Mouse (Mus musculus) MEL (cell line): ENCODE measurements around the gene Foxj3. TPM values are rescaled to one million over a fixed set of nuclear protein-coding genes. Genes with fewer than 3 reads are reported as not detected.

Experiments
- DNase-seq: peaks from one replicate; pipeline ENCODE4 v3.0.0; 2011; ENCODE audit warnings: low read depth, low spot score
- H3K27ac ChIP-seq: 2 replicates; pipeline ENCODE4 v1.5.1; 2012; ENCODE audit warnings: low read depth, mild to moderate bottlenecking, control low read depth, low read length, moderate library complexity; ENCODE audit not compliant: control insufficient read depth
- H3K27me3 ChIP-seq, 2 experiments: fragments of 150-350 bp in 1 of 2; sonication (generic) in 1 of 2; 2 replicates each; pipeline ENCODE4 v1.6.1; 2012; ENCODE audit warnings: low read length in 2 of 2, mild to moderate bottlenecking in 2 of 2, improper control_type of control experiment in 1 of 2, moderate library complexity in 1 of 2; ENCODE audit not compliant: insufficient read depth in 2 of 2, control insufficient read depth in 1 of 2
- H3K36me3 ChIP-seq, 2 experiments: 2 replicates each; pipeline ENCODE4 v1.6.1; 2012 to 2014; ENCODE audit warnings: low read length in 2 of 2, improper control_type of control experiment in 1 of 2, inconsistent platforms in 1 of 2, mild to moderate bottlenecking in 1 of 2; ENCODE audit not compliant: insufficient read depth in 2 of 2, control insufficient read depth in 1 of 2
- H3K4me1 ChIP-seq, 2 experiments: fragments of 150-350 bp in 1 of 2; sonication (generic) in 1 of 2; 2 replicates each; pipeline ENCODE4 v1.6.1; 2012; ENCODE audit warnings: low read length in 2 of 2, improper control_type of control experiment in 1 of 2, mild to moderate bottlenecking in 1 of 2; ENCODE audit not compliant: insufficient read depth in 2 of 2, control insufficient read depth in 1 of 2
- H3K4me3 ChIP-seq, 2 experiments: fragments of 150-350 bp in 1 of 2; sonication (generic) in 1 of 2; 2 replicates each; pipeline ENCODE4 v1.5.1; 2012; ENCODE audit warnings: low read depth in 2 of 2, low read length in 2 of 2, mild to moderate bottlenecking in 2 of 2, moderate library complexity in 2 of 2, control low read depth in 1 of 2, improper control_type of control experiment in 1 of 2; ENCODE audit not compliant: control insufficient read depth in 1 of 2, insufficient read depth in 1 of 2
- H3K79me2 ChIP-seq: 2 replicates; pipeline ENCODE4 v1.6.1; 2012; ENCODE audit warnings: mild to moderate bottlenecking, low read length, moderate library complexity; ENCODE audit not compliant: control insufficient read depth, poor library complexity, insufficient read depth
- H3K9ac ChIP-seq: 2 replicates; pipeline ENCODE4 v1.6.1; 2012; ENCODE audit warnings: low read depth, mild to moderate bottlenecking, control low read depth, low read length, moderate library complexity; ENCODE audit not compliant: control insufficient read depth, poor library complexity, severe bottlenecking
- H3K9me3 ChIP-seq: fragments of 150-350 bp; sonication (generic); replicated peaks from 2 replicates; pipeline ENCODE4 v1.6.1; 2012; ENCODE audit warnings: mild to moderate bottlenecking, low read length, improper control_type of control experiment, moderate library complexity; ENCODE audit not compliant: insufficient read depth
- CHD2 ChIP-seq: IDR thresholded peaks from 2 replicates; pipeline ENCODE4 v1.6.1; 2011; ENCODE audit warnings: low read length, improper control_type of control experiment
- CTCF ChIP-seq, 3 experiments: IDR thresholded peaks in 2 of 3; conservative IDR thresholded peaks in 1 of 3; 2 replicates each; pipeline ENCODE4 v1.5.1; 2011 to 2012; ENCODE audit warnings: low read length in 3 of 3, low read depth in 2 of 3, mild to moderate bottlenecking in 2 of 3, improper control_type of control experiment in 1 of 3, inconsistent platforms in 1 of 3, mixed read lengths in 1 of 3, moderate library complexity in 1 of 3; ENCODE audit not compliant: control insufficient read depth in 1 of 3, insufficient read depth in 1 of 3, poor library complexity in 1 of 3, severe bottlenecking in 1 of 3
- EP300 ChIP-seq, 2 experiments: IDR thresholded peaks; 2 replicates each; pipeline ENCODE4 v1.6.1; 2011; ENCODE audit warnings: improper control_type of control experiment in 2 of 2, low read length in 2 of 2, low read depth in 1 of 2, mild to moderate bottlenecking in 1 of 2
- MAFK ChIP-seq: IDR thresholded peaks from 2 replicates; pipeline ENCODE4 v1.6.1; 2011; ENCODE audit warnings: low read depth, mild to moderate bottlenecking, low read length, improper control_type of control experiment, borderline replicate concordance
- MYC ChIP-seq: IDR thresholded peaks from 2 replicates; pipeline ENCODE4 v1.6.1; 2011; ENCODE audit warnings: low read depth, mild to moderate bottlenecking, low read length, improper control_type of control experiment, moderate library complexity
- POLR2AphosphoS2 ChIP-seq: IDR thresholded peaks from 2 replicates; pipeline ENCODE4 v1.6.1; 2011; ENCODE audit warnings: low read length, improper control_type of control experiment
- RAD21 ChIP-seq: IDR thresholded peaks from 2 replicates; pipeline ENCODE4 v1.6.1; 2011; ENCODE audit warnings: mild to moderate bottlenecking, low read depth, low read length, improper control_type of control experiment
- RCOR1 ChIP-seq: IDR thresholded peaks from 2 replicates; pipeline ENCODE4 v1.6.1; 2012; ENCODE audit warnings: low read depth, mild to moderate bottlenecking, inconsistent platforms, low read length, improper control_type of control experiment
- SMC3 ChIP-seq: IDR thresholded peaks from 2 replicates; pipeline ENCODE4 v1.6.1; 2011; ENCODE audit warnings: low read depth, low read length, improper control_type of control experiment
- TAL1 ChIP-seq: IDR thresholded peaks from 2 replicates; pipeline ENCODE4 v1.6.1; 2012; ENCODE audit warnings: mild to moderate bottlenecking, inconsistent platforms, low read length, moderate library complexity, mixed read lengths
- TCF12 ChIP-seq: IDR thresholded peaks from 2 replicates; pipeline ENCODE4 v1.6.1; 2014; ENCODE audit warnings: low read depth, mild to moderate bottlenecking, inconsistent platforms, low read length, improper control_type of control experiment, moderate library complexity
- UBTF ChIP-seq: IDR thresholded peaks from 2 replicates; pipeline ENCODE4 v1.6.1; 2012; ENCODE audit warnings: low read depth, mild to moderate bottlenecking, inconsistent platforms, low read length, improper control_type of control experiment, moderate library complexity, borderline replicate concordance; ENCODE audit not compliant: insufficient read depth
- USF1 ChIP-seq: IDR thresholded peaks from 2 replicates; pipeline ENCODE4 v1.6.1; 2014; ENCODE audit warnings: low read depth, mild to moderate bottlenecking, inconsistent platforms, low read length, improper control_type of control experiment, moderate library complexity
- ZKSCAN1 ChIP-seq: IDR thresholded peaks from 2 replicates; pipeline ENCODE4 v1.6.1; 2012; ENCODE audit warnings: low read depth, mild to moderate bottlenecking, inconsistent platforms, low read length, improper control_type of control experiment, moderate library complexity
- ZMIZ1 ChIP-seq: IDR thresholded peaks from 2 replicates; pipeline ENCODE4 v1.6.1; 2012; ENCODE audit warnings: low read depth, mild to moderate bottlenecking, inconsistent platforms, low read length, improper control_type of control experiment, moderate library complexity
- polyA plus RNA-seq, 2 experiments: library from polyadenylated mRNA; stranded (reverse) in 1 of 2; unstranded in 1 of 2; fragments of >175 nt in 1 of 2; fragments of >200 nt in 1 of 2; gene quantifications; 2 replicates each; pipeline versions ENCODE4 v1.2.1 to v1.2.4; 2012; ENCODE audit warnings: low replicate concordance in 2 of 2, low read depth in 1 of 2; ENCODE audit not compliant: insufficient read length in 2 of 2, insufficient read depth in 1 of 2, missing spikeins in 1 of 2
- total RNA-seq: library from RNA; depleted of rRNA; stranded (reverse); fragments of 300-350 nt; gene quantifications from 2 replicates; pipeline ENCODE4 v1.2.3, GENCODE M21; 2012

Gene Foxj3
- total and polyA plus RNA-seq, 3 experiments, result 11.0 to 27.0 TPM; not detected in 1

DNA sequence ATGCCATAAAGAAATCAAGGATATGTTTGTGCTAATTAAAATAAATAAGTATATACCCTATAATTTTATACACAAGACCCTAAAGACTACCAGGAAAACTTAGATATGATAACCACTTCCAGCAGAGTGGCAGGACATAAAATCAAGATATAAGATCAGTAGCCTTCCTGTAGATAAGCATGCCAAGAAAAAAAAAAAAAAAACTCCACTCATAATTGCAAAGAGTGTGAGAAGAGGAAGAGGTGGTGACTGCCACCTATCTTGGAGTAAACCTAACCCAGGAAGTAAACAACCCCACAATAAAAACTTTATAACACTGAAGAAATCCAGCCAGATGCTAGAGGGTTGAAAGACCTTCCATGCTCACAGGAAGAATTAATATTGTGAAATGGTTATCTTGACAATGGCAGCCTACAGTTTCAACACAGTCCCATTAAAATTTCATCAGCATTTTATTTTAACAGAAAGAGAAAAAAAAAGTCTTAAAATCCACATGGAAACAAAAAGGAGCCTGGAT, 10.4 kb upstream of the Foxj3 start (continued):
- no peak for TF ChIP-seq UBTF

GRCm38 (mm10) chr4:119531813-119532212, 5.0 kb upstream of the Foxj3 start:
- Histone ChIP-seq H3K79me2 (no peaks in the 10 kb centered on the region), H3K36me3 (peaks cover 0 to under 1% of the 10 kb centered on the region in 2 experiments; a peak in 1 of 4 replicates), H3K4me1 (peaks cover 0 to 5% of the 10 kb centered on the region in 2 experiments; a peak in 1 of 4 replicates), H3K4me3 (no peak overlapping the region), H3K9ac (no peak overlapping the region), H3K9me3 (no peaks in the 10 kb centered on the region), H3K27me3 (no peaks in the 10 kb centered on the region), H3K27ac (no peak overlapping the region)
- TF ChIP-seq RCOR1, result no peak
- peak; percentile 13 for TF ChIP-seq RAD21
- TF ChIP-seq CTCF (IDR thresholded peaks at IDR 0.05 in 2 of 3, conservative IDR thresholded peaks at IDR 0.05 in 1 of 3; ENCODE audit: control insufficient read depth in 1 of 3, insufficient read depth in 1 of 3, low read depth in 2 of 3, low read length in 3 of 3, poor library complexity in 1 of 3, severe bottlenecking in 1 of 3), result peak in 1 of 3 experiments; percentile 34; a peak in 2 of 6 replicates
- DNase-seq, result no peak

DNA sequence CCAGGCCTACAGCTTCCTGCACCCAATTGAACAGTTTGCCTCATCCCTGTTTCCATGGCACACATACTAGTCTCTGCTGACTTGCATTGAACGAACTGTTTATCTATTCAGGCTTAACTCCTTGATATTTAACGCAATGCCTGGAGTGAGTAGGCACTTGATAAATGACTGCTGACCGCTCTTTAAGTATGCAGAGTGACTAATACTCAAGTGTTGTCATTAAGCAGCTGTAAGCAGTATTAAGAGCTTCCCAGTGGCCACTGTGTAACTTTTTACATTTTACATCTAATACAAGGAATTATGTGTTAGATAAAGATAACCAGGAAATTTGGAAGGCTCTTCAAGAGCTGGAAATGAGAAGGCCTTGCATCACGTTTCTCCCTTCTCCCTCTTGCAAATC, 1.7 kb upstream of the Foxj3 start:
- Histone ChIP-seq H3K36me3 (peaks cover 0 to 8% of the 10 kb centered on the region in 2 experiments; a peak in 2 of 4 replicates), H3K9ac (no peak overlapping the region), H3K4me1 (peaks cover 4 to 12% of the 10 kb centered on the region in 2 experiments; a peak in 3 of 4 replicates), H3K9me3 (no peaks in the 10 kb centered on the region), H3K27me3 (no peaks in the 10 kb centered on the region), H3K79me2 (peaks cover 10% of the 10 kb centered on the region), H3K27ac (no peak overlapping the region), H3K4me3 (no peak overlapping the region)
- DNase-seq, result no peak
- no peak for TF ChIP-seq TAL1
- no peak for TF ChIP-seq ZKSCAN1
- no peak for TF ChIP-seq MAFK
- TF ChIP-seq TCF12, result no peak
- no peak for TF ChIP-seq RAD21
- TF ChIP-seq USF1, result no peak
- TF ChIP-seq POLR2AphosphoS2, result no peak
- TF ChIP-seq CHD2, result no peak
- no peak for TF ChIP-seq SMC3
- no peak for TF ChIP-seq EP300 (IDR thresholded peaks at IDR 0.05; ENCODE audit: low read depth in 1 of 2, low read length in 2 of 2)
- no peak for TF ChIP-seq MYC
- no peak for TF ChIP-seq ZMIZ1
